Mouse (Mus musculus) forebrain, postnatal 0 days (tissue): ENCODE measurements at regions not wholly inside any gene's neighbourhood (a gene's known extent, or its start where the extent isn't known, plus 50 kb on each side); places are given as distances from the start of the nearest gene placed in this dataset.

Source experiments
- ATAC-seq: fragments of 200-750 bp; cut with Nextera tagmentation; 2 replicates; pipeline ENCODE4 v1.8.0; 2017; ENCODE audit warnings: mild to moderate bottlenecking, moderate library complexity
- DNase-seq: peaks from one replicate; pipeline ENCODE4 v3.0.0-alpha.2; 2015
- H3K27ac ChIP-seq: fragments of 300-500 bp; sonication (generic); 2 replicates; pipeline ENCODE4 v1.5.1; 2014; ENCODE audit warnings: low read depth, mild to moderate bottlenecking, antibody characterized with exemption, low read length, moderate library complexity, mixed read lengths
- H3K27me3 ChIP-seq: fragments of 300-500 bp; sonication (generic); 2 replicates; pipeline ENCODE4 v1.6.1; 2014; ENCODE audit warnings: mild to moderate bottlenecking, low read length, mixed read lengths; ENCODE audit not compliant: insufficient read depth
- H3K36me3 ChIP-seq: fragments of 300-500 bp; sonication (generic); 2 replicates; pipeline ENCODE4 v1.6.1; 2014; ENCODE audit warnings: mild to moderate bottlenecking, moderate library complexity; ENCODE audit not compliant: insufficient read depth
- H3K4me1 ChIP-seq: fragments of 300-500 bp; sonication (generic); 2 replicates; pipeline ENCODE4 v1.6.1; 2014; ENCODE audit warnings: antibody characterized with exemption; ENCODE audit not compliant: insufficient read depth
- H3K4me2 ChIP-seq: fragments of 300-500 bp; sonication (generic); 2 replicates; pipeline ENCODE4 v1.6.1; 2014; ENCODE audit warnings: low read depth, mild to moderate bottlenecking, moderate library complexity
- H3K4me3 ChIP-seq: fragments of 300-500 bp; sonication (generic); 2 replicates; pipeline ENCODE4 v1.5.1; 2014; ENCODE audit warnings: low read depth, low read length, mixed read lengths
- H3K9ac ChIP-seq: fragments of 300-500 bp; sonication (generic); 2 replicates; pipeline ENCODE4 v1.6.1; 2014; ENCODE audit warnings: mild to moderate bottlenecking
- H3K9me3 ChIP-seq: fragments of 300-500 bp; sonication (generic); 2 replicates; pipeline ENCODE4 v1.6.1; 2016; ENCODE audit warnings: low read length
- CTCF ChIP-seq: sonication (generic); IDR thresholded peaks from 2 replicates; pipeline ENCODE4 v1.5.1; 2016; ENCODE audit warnings: antibody characterized with exemption, control low read depth, low read depth
- WGBS: fragments of 180-500 bp; shearing (Covaris S2); extraction: QIAGEN DNeasy Blood & Tissue Kit; methylation state at CpG from one replicate; pipeline ENCODE4 v1.1.7; 2014; 5-methylcytosine and 5-hydroxymethylcytosine counted together

DNA sequence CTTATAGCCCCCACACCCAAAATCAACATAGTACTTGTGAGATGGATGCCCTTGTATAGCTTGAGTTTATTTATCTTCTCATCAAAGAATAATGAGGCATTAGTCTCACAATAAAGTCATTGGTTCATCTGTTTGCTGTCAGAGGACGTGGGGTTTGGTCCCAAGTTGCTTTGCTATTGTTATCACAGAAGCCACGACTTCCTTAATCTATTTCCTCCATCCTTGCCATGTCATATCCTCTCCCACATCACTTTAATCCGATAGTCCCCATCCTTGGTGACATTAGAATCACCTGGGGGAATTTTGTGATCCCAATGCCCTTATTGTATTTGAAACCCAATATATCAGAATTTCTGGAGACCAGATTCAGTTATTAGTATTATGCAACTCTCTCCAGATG, 246.8 kb downstream of the Kcnj2 start:
- H3K9ac ChIP-seq: no peak overlapping the region

DNA sequence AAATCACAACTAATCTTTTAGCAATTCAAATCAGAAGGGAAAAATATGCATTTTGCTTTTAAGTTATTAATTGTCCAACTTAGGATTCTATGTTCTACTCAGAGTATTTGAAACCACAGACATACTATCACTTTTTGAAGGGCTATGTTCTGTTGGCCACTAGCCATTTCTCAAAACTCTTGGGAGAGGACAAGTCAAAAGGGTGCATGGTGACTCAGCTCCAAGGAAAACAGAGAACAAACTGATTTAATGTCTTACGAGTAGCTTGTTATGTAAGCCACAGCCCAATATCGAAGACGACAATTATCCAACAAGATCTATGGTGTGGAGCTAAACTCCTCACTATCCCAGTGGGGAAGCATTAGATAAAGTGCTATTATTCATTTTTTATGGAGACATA, 247.6 kb downstream of the Kcnj2 start:
- DNase-seq (no peak), ATAC-seq (no peak)
- Histone ChIP-seq H3K4me1 (no peaks in the 10 kb centered on the region), H3K4me2 (no peak overlapping the region), H3K4me3 (no peak overlapping the region), H3K36me3 (no peaks in the 10 kb centered on the region), H3K9ac (no peak overlapping the region), H3K27me3 (no peaks in the 10 kb centered on the region), H3K9me3 (no peaks in the 10 kb centered on the region), H3K27ac (no peak overlapping the region)
- TF ChIP-seq CTCF: no peak
- 83% methylated on average over 3 of the region's 3 CpGs for WGBS

More for the DNA sequence above, 246.8 kb downstream of the Kcnj2 start:
- no peak for DNase-seq
- H3K4me2 ChIP-seq: no peak overlapping the region
- no peaks in the 10 kb centered on the region for H3K36me3 ChIP-seq
- no peak for ATAC-seq
- no peaks in the 10 kb centered on the region for H3K27me3 ChIP-seq
- H3K4me3 ChIP-seq: no peak overlapping the region
- no peaks in the 10 kb centered on the region for H3K9me3 ChIP-seq
- no peaks in the 10 kb centered on the region for H3K4me1 ChIP-seq
- TF ChIP-seq CTCF: no peak
- WGBS: 60% methylated on average over 3 of the region's 3 CpGs
- no peak overlapping the region for H3K27ac ChIP-seq

DNA sequence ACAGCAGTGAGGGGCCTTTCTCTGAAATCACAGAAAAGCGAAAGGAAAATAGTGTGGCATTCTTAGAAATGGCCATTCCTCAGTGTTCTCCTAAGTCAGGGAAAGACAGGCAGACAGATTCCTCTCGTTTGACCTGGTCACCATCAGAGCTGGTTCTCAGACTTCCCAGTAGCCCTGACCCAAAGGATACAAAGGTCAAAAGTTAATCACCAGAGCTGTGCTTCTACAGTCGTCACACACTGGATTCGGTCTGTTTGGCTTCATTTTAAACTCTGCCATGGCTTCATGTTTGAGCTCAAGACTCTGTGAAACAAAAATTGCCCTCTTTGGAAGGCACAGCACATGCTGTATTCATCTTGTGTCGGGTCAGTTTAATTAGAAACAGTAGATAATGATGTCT, 255.6 kb downstream of the Kcnj2 start:
- ATAC-seq: no peak
- 79% methylated on average over 5 of the region's 5 CpGs for WGBS

GRCm38 (mm10) chr11:111324453-111325010, 258.6 kb downstream of the Kcnj2 start:
- Histone ChIP-seq H3K4me1 (no peaks in the 10 kb centered on the region), H3K36me3 (no peaks in the 10 kb centered on the region), H3K9me3 (no peaks in the 10 kb centered on the region), H3K27ac (no peak overlapping the region), H3K27me3 (no peaks in the 10 kb centered on the region), H3K9ac (no peak overlapping the region), H3K4me2 (no peak overlapping the region), H3K4me3 (no peak overlapping the region)
- DNase-seq: no peak
- WGBS: 78% methylated on average over 5 of the region's 5 CpGs
- no peak for TF ChIP-seq CTCF
- no peak for ATAC-seq

More for the DNA sequence above, 255.6 kb downstream of the Kcnj2 start:
- H3K4me1 ChIP-seq: no peaks in the 10 kb centered on the region
- no peak overlapping the region for H3K9ac ChIP-seq
- H3K27me3 ChIP-seq: no peaks in the 10 kb centered on the region
- H3K27ac ChIP-seq: no peak overlapping the region
- no peak for DNase-seq
- H3K4me2 ChIP-seq: no peak overlapping the region
- TF ChIP-seq CTCF: no peak
- H3K36me3 ChIP-seq: no peaks in the 10 kb centered on the region
- no peaks in the 10 kb centered on the region for H3K9me3 ChIP-seq
- no peak overlapping the region for H3K4me3 ChIP-seq

DNA sequence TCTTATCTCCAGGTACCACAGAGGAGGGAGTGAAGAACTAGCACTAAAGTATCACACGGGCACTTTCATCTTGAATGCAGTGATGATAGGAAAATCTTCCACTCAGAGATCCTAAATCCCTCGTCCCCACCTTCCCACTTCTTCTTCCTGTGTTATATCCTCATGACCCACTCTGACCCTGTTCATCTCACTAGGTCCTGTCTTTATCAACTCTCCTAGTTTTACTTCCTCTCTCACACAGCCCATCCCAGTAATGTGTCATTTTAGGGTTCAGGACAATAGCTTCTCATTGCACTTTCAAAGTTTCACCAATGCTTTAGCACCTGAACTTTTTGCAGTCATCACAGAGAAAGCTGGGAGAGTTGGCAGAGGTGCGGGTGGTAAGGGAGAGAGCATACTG, 261.0 kb downstream of the Kcnj2 start:
- 89% methylated on average over 3 of the region's 3 CpGs for WGBS
- no peak overlapping the region for H3K4me3 ChIP-seq
- H3K4me1 ChIP-seq: no peaks in the 10 kb centered on the region
- ATAC-seq (no peak), DNase-seq (no peak)
- no peaks in the 10 kb centered on the region for H3K27me3 ChIP-seq
- no peak overlapping the region for H3K27ac ChIP-seq
- no peaks in the 10 kb centered on the region for H3K36me3 ChIP-seq
- H3K9me3 ChIP-seq: no peaks in the 10 kb centered on the region
- no peak overlapping the region for H3K4me2 ChIP-seq
- H3K9ac ChIP-seq: no peak overlapping the region
- no peak for TF ChIP-seq CTCF

GRCm38 (mm10) chr11:111328258-111328657, 262.3 kb downstream of the Kcnj2 start:
- no peak for ATAC-seq
- no peaks in the 10 kb centered on the region for H3K4me1 ChIP-seq
- 35% methylated on average over 1 of the region's 1 CpGs for WGBS

GRCm38 (mm10) chr11:111331592-111331991, 265.6 kb downstream of the Kcnj2 start:
- H3K36me3 ChIP-seq: no peaks in the 10 kb centered on the region
- TF ChIP-seq CTCF: no peak
- no peak overlapping the region for H3K9ac ChIP-seq
- no peaks in the 10 kb centered on the region for H3K27me3 ChIP-seq
- DNase-seq (no peak), ATAC-seq (no peak)
- no peak overlapping the region for H3K27ac ChIP-seq
- H3K4me1 ChIP-seq: no peaks in the 10 kb centered on the region
- no peak overlapping the region for H3K4me2 ChIP-seq
- H3K4me3 ChIP-seq: no peak overlapping the region
- no peaks in the 10 kb centered on the region for H3K9me3 ChIP-seq

More at GRCm38 (mm10) chr11:111328258-111328657, 262.3 kb downstream of the Kcnj2 start:
- no peak for TF ChIP-seq CTCF
- Histone ChIP-seq H3K36me3 (no peaks in the 10 kb centered on the region), H3K9ac (no peak overlapping the region), H3K4me2 (no peak overlapping the region), H3K27me3 (no peaks in the 10 kb centered on the region), H3K9me3 (no peaks in the 10 kb centered on the region), H3K27ac (no peak overlapping the region), H3K4me3 (no peak overlapping the region)
- no peak for DNase-seq
